Mouse (Mus musculus) layer of hippocampus, adult 2 months (tissue): ENCODE measurements around the gene Pgbd1. TPM values are rescaled to one million over a fixed set of nuclear protein-coding genes. Genes with fewer than 3 reads are reported as not detected.
"Not testable (repeated sequence)": the region's sequence is repeated elsewhere in the genome, so short reads cannot be mapped to it uniquely, and the experiment has no call there.

Experiments used
- DNase-seq, 2 experiments: peaks; one replicate each; pipeline ENCODE4 v3.0.0; 2022; ENCODE audit warnings: low spot score in 2 of 2
- H3K27ac ChIP-seq: fragments of 200-600 bp; 2 replicates; pipeline ENCODE4 v1.8.1; 2022
- H3K4me3 ChIP-seq: fragments of 200-600 bp; 2 replicates; pipeline ENCODE4 v1.8.1; 2022; ENCODE audit warnings: mild to moderate bottlenecking
- CTCF ChIP-seq: fragments of 200-600 bp; conservative IDR thresholded peaks from 2 replicates; pipeline ENCODE4 v1.8.1; 2022; ENCODE audit warnings: antibody characterized with exemption, mild to moderate bottlenecking, moderate library complexity
- microRNA-seq, 2 experiments: library from miRNA; unstranded; fragments of <30 nt; microRNA quantifications; one replicate each; pipeline ENCODE4 v1.2.0; 2021
- total RNA-seq, 2 experiments: library from RNA; stranded (reverse); gene quantifications; 2 replicates each; pipeline ENCODE4 v1.2.3; 2021

The Pgbd1 gene
- total RNA-seq, 2 experiments from 2014 or later = 1.1 to 1.6 TPM

GRCm38 (mm10) chr13:21407969-21408804, 32.7 kb downstream of the Pgbd1 start:
- peak; percentile 88 to 92 for DNase-seq
- H3K27ac ChIP-seq = peak overlapping the region; percentile 96

GRCm38 (mm10) chr13:21407341-21407740, 33.5 kb downstream of the Pgbd1 start:
- peak overlapping the region; percentile 96; the same call in 1 of the 2 replicates for H3K27ac ChIP-seq
- H3K4me3 ChIP-seq = no peak overlapping the region; the same call in 1 of the 2 replicates
- TF ChIP-seq CTCF = no peak
- DNase-seq = no peak

More at GRCm38 (mm10) chr13:21407969-21408804, 32.7 kb downstream of the Pgbd1 start:
- H3K4me3 ChIP-seq = peak overlapping the region; percentile 70
- TF ChIP-seq CTCF = no peak

GRCm38 (mm10) chr13:21402848-21403247, 38.0 kb downstream of the Pgbd1 start:
- no peak for DNase-seq
- TF ChIP-seq CTCF = no peak
- Histone ChIP-seq H3K27ac (peak overlapping the region; percentile 93), H3K4me3 (peak overlapping the region; percentile 96)

GRCm38 (mm10) chr13:21402287-21402846, 38.5 kb downstream of the Pgbd1 start, which contains the start of gene Zkscan3:
TSS of gene Zkscan3 (minus strand) at chr13:21402755.
- H3K4me3 ChIP-seq = peak within 1 kb of the TSS; percentile 96
- peak within 1 kb of the TSS; percentile 93 for H3K27ac ChIP-seq
- peak; percentile 74 to 86 for DNase-seq
- no peak for TF ChIP-seq CTCF

GRCm38 (mm10) chr13:21401636-21402286, 39.1 kb downstream of the Pgbd1 start:
- no peak for TF ChIP-seq CTCF
- Histone ChIP-seq H3K4me3 (peak overlapping the region; percentile 96), H3K27ac (peak overlapping the region; percentile 93)
- no peak for DNase-seq

- Histone ChIP-seq H3K27ac (peak overlapping the region; percentile 25; the same call in 1 of the 2 replicates), H3K4me3 (peak overlapping the region; percentile 96)
- no peak for DNase-seq
- TF ChIP-seq CTCF = no peak
Measured at GRCm38 (mm10) chr13:21401166-21401565, 39.7 kb downstream of the Pgbd1 start.

GRCm38 (mm10) chr13:21397486-21397885, 43.4 kb downstream of the Pgbd1 start:
- H3K27ac ChIP-seq = no peak overlapping the region
- no peak overlapping the region for H3K4me3 ChIP-seq
- no peak for DNase-seq
- no peak for TF ChIP-seq CTCF

- not testable (repeated sequence) for DNase-seq, H3K27ac ChIP-seq
- peak overlapping the region; percentile 38; the same call in 1 of the 2 replicates for H3K4me3 ChIP-seq
Measured at GRCm38 (mm10) chr13:21396048-21396447, 44.8 kb downstream of the Pgbd1 start.

GRCm38 (mm10) chr13:21395623-21396022, 45.2 kb downstream of the Pgbd1 start:
- H3K4me3 ChIP-seq = no peak overlapping the region
- DNase-seq = no peak
- no peak for TF ChIP-seq CTCF
- H3K27ac ChIP-seq = no peak overlapping the region

GRCm38 (mm10) chr13:21395211-21395610, 45.6 kb downstream of the Pgbd1 start:
- H3K27ac ChIP-seq = no peak overlapping the region
- TF ChIP-seq CTCF = no peak
- DNase-seq = no peak
- no peak overlapping the region for H3K4me3 ChIP-seq

- Histone ChIP-seq H3K27ac (no peak overlapping the region), H3K4me3 (no peak overlapping the region)
- TF ChIP-seq CTCF = no peak
- no peak for DNase-seq
Measured at GRCm38 (mm10) chr13:21377773-21378172, 63.1 kb downstream of the Pgbd1 start.

GRCm38 (mm10) chr13:21372700-21373099, 68.2 kb downstream of the Pgbd1 start:
- no peak for DNase-seq
- no peak for TF ChIP-seq CTCF

More at GRCm38 (mm10) chr13:21372700-21373099, 68.2 kb downstream of the Pgbd1 start:
- H3K27ac ChIP-seq = no peak overlapping the region
- no peak overlapping the region for H3K4me3 ChIP-seq

Small RNAs within 50 kb of the gene (microRNA-seq; reads per million reads assigned to microRNA genes)
- gene Mir1896 (0 reads per million in 2 experiments), gene Mir6942 (0 to 0.37 reads per million in 2 experiments)

Other genes starting within 250 kb of the Pgbd1 start
- not detected for gene Gpx5, start 148.3 kb downstream of the Pgbd1 start, total RNA-seq
- gene Gpx6, start 128.9 kb downstream of the Pgbd1 start, total RNA-seq = not detected
- not detected for gene Olfr1367, start 94.1 kb downstream of the Pgbd1 start, total RNA-seq
- gene Zscan12, start 78.2 kb downstream of the Pgbd1 start, total RNA-seq = 1 to 10 TPM; 9.4 to 10.0 TPM
- 10 to 100 TPM; 36.0 to 43.5 TPM for gene Zkscan3, start 38.3 kb downstream of the Pgbd1 start, total RNA-seq
- gene Zscan26, start 12.7 kb upstream of the Pgbd1 start, total RNA-seq = 10 to 100 TPM; 55.4 to 55.9 TPM
- under 1 TPM; 0.56 to 0.92 TPM for gene Nkapl, start 27.5 kb upstream of the Pgbd1 start, total RNA-seq
- gene Zkscan4, start 37.8 kb upstream of the Pgbd1 start, total RNA-seq = 1 to 10 TPM; 6.5 TPM
- gene Gm10065, start 38.4 kb upstream of the Pgbd1 start, total RNA-seq = not detected
- 10 to 100 TPM; 19.4 to 21.2 TPM for gene AK157302, start 54.2 kb upstream of the Pgbd1 start, total RNA-seq
- 10 to 100 TPM; 59.2 to 60.9 TPM for gene Gm11273, start 60.4 kb upstream of the Pgbd1 start, total RNA-seq
- 10 to 100 TPM; 20.2 to 23.4 TPM for gene Zkscan8, start 90.1 kb upstream of the Pgbd1 start, total RNA-seq
- not detected for gene Olfr1366, start 101.8 kb upstream of the Pgbd1 start, total RNA-seq
- not detected for gene Olfr1535, start 118.8 kb upstream of the Pgbd1 start, total RNA-seq
- gene Olfr1364, start 140.7 kb upstream of the Pgbd1 start, total RNA-seq = not detected
- gene Olfr1362, start 173.0 kb upstream of the Pgbd1 start, total RNA-seq = not detected
- not detected for gene Olfr11, start 201.5 kb upstream of the Pgbd1 start, total RNA-seq
- gene Olfr1361, start 222.3 kb upstream of the Pgbd1 start, total RNA-seq = not detected
- gene Olfr1360, start 236.3 kb upstream of the Pgbd1 start, total RNA-seq = not detected